Mouse (Mus musculus) erythroblast, embryonic 14.5 days (primary cell): ENCODE results near the gene Actg1.

Experiments used
- GATA1 ChIP-seq: IDR thresholded peaks from 2 replicates; pipeline ENCODE4 v1.6.1; 2012; ENCODE audit warnings: low read length, inconsistent platforms, mixed read lengths
- TAL1 ChIP-seq: IDR thresholded peaks from 3 replicates; pipeline ENCODE4 v1.6.1; 2012; ENCODE audit warnings: low read length, inconsistent platforms, mixed read lengths

GRCm38 (mm10) chr11:120315416-120315761 is 33.0 kb downstream of the Actg1 start:
- no peak for TF ChIP-seq GATA1
- TF ChIP-seq TAL1, result no peak
